Mouse (Mus musculus): ENCODE results near the gene Gdf15. TPM values are rescaled to one million over a fixed set of nuclear protein-coding genes. Genes with fewer than 3 reads are reported as not detected.

Gdf15 gene
- total RNA-seq, 1 experiment from 2014 or later = 1.0 TPM

- no peak for DNase-seq
Observed at GRCm38 (mm10) chr8:70657214-70657613, 25.0 kb upstream of the Gdf15 start.

GRCm38 (mm10) chr8:70656193-70656790, 24.0 kb upstream of the Gdf15 start:
- no peak for DNase-seq

GRCm38 (mm10) chr8:70655469-70655868, 23.2 kb upstream of the Gdf15 start:
- DNase-seq = no peak

GRCm38 (mm10) chr8:70654121-70654520, 21.9 kb upstream of the Gdf15 start:
- DNase-seq = no peak

GRCm38 (mm10) chr8:70653226-70653625, 21.0 kb upstream of the Gdf15 start:
- DNase-seq = peak; percentile 87

- no peak for DNase-seq
Observed at GRCm38 (mm10) chr8:70650351-70650750, 18.1 kb upstream of the Gdf15 start.

GRCm38 (mm10) chr8:70649324-70649723, 17.1 kb upstream of the Gdf15 start:
- peak; percentile 92 for DNase-seq

- no peak for DNase-seq
Observed at GRCm38 (mm10) chr8:70648921-70649320, 16.7 kb upstream of the Gdf15 start.

- no peak for DNase-seq
Observed at GRCm38 (mm10) chr8:70648164-70648442, 15.8 kb upstream of the Gdf15 start.

GRCm38 (mm10) chr8:70647343-70648163, 15.3 kb upstream of the Gdf15 start:
- DNase-seq = peak; percentile 68

- DNase-seq = peak; percentile 59
Observed at GRCm38 (mm10) chr8:70646775-70647174, 14.5 kb upstream of the Gdf15 start.

GRCm38 (mm10) chr8:70646369-70646768, 14.1 kb upstream of the Gdf15 start:
- no peak for DNase-seq

- peak; percentile 76 for DNase-seq
Observed at GRCm38 (mm10) chr8:70645501-70646224, 13.4 kb upstream of the Gdf15 start.

GRCm38 (mm10) chr8:70644065-70644464, 11.8 kb upstream of the Gdf15 start:
- no peak for DNase-seq

GRCm38 (mm10) chr8:70643019-70643418, 10.8 kb upstream of the Gdf15 start:
- no peak for DNase-seq

- no peak for DNase-seq
Observed at GRCm38 (mm10) chr8:70638752-70639151, 6.5 kb upstream of the Gdf15 start.

- DNase-seq = no peak
Observed at GRCm38 (mm10) chr8:70636838-70637237, 4.6 kb upstream of the Gdf15 start.

GRCm38 (mm10) chr8:70635527-70635926, 3.3 kb upstream of the Gdf15 start:
- no peak for DNase-seq

GRCm38 (mm10) chr8:70634066-70634465, 1.8 kb upstream of the Gdf15 start:
- DNase-seq = peak; percentile 74

- DNase-seq = peak; percentile 67
Observed at GRCm38 (mm10) chr8:70631436-70631835, 820 bp downstream of the Gdf15 start.

GRCm38 (mm10) chr8:70630532-70631381, 1.5 kb downstream of the Gdf15 start:
- DNase-seq = peak; percentile 90
